ENCODE assay signal across 8 mouse cellular contexts in the genomic region with DNA sequence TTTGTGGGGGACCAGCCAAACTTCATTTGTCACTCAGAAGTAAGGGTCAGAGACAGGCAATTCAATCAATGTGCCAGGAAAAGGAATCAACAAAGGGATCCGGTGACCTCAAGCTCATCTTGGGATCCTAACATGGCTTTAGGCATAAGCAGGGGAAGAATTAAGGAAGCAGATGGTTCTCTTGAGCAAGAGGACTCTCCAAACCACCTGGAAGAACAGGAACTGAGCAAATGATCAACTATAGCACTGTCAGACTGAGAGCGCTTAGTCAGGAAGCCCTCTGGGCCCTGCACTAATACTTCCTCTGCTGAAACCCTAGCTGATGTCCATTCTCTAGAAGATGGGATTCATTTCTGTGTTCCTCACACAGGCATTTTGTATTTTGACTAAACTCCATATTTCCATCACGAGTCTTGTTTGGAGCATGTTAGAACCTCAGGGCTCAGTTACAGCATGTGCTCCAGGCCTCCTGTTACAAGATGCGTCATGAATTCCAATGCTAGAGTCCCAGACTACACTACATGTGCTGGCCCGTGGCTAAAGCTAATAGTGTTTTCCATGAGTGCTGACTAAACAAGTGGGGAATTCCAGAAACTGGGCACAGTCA. TPM values are rescaled to one million over a fixed set of nuclear protein-coding genes. Genes with fewer than 3 reads are reported as not detected.
DNase-seq lines count a peak whose midpoint lies in the region; ATAC-seq and TF ChIP-seq lines count a peak whose summit lies in the region.

No protein-coding gene starts in this region.

- H3K4me2 ChIP-seq in embryonic facial prominence, embryonic 14.5 days (ENCODE audit: low read depth, low read length): no peak overlapping the region
- H3K4me2 ChIP-seq in lung, embryonic 16.5 days (ENCODE audit: low read depth, low read length): peak overlapping the region; percentile 36
- no peak overlapping the region for H3K4me2 ChIP-seq in neural tube, embryonic 15.5 days

- peak; percentile 51 for DNase-seq in embryonic facial prominence, embryonic 14.5 days (ENCODE audit: low spot score)
- DNase-seq in embryonic facial prominence, embryonic 10.5 days (ENCODE audit: low spot score): no peak
- peak; percentile 45 for DNase-seq in heart, postnatal 25 days (ENCODE audit: low spot score)
- no peak for DNase-seq in midbrain, embryonic 10.5 days (ENCODE audit: low spot score)
- no peak for DNase-seq in urinary bladder, adult 2 months (ENCODE audit: low spot score)

- no peak for TF ChIP-seq CTCF in C2C12 (IDR thresholded peaks at IDR 0.05; ENCODE audit: control insufficient read depth, insufficient read depth, insufficient read length)

- no peak overlapping the region for H3K9ac ChIP-seq in embryonic facial prominence, embryonic 14.5 days (ENCODE audit: low read depth, low read length)
- no peak overlapping the region for H3K9ac ChIP-seq in lung, embryonic 16.5 days (ENCODE audit: low read length)
- H3K9ac ChIP-seq in neural tube, embryonic 15.5 days (replicated peaks): no peak overlapping the region

- no peak overlapping the region for H3K4me3 ChIP-seq in embryonic facial prominence, embryonic 14.5 days (ENCODE audit: low read depth, low read length)
- H3K4me3 ChIP-seq in embryonic facial prominence, embryonic 10.5 days: no peak overlapping the region
- no peak overlapping the region for H3K4me3 ChIP-seq in C2C12 (ENCODE audit: insufficient read depth, poor library complexity, severe bottlenecking)
- no peak overlapping the region for H3K4me3 ChIP-seq in lung, embryonic 16.5 days (ENCODE audit: low read length)
- H3K4me3 ChIP-seq in midbrain, embryonic 10.5 days: no peak overlapping the region
- no peak overlapping the region for H3K4me3 ChIP-seq in neural tube, embryonic 15.5 days (replicated peaks)

- H3K27me3 ChIP-seq in embryonic facial prominence, embryonic 14.5 days (replicated peaks; ENCODE audit: control insufficient read depth, insufficient read depth, low read length): no peaks in the 10 kb centered on the region
- H3K27me3 ChIP-seq in embryonic facial prominence, embryonic 10.5 days (replicated peaks; ENCODE audit: low read depth, poor library complexity, severe bottlenecking): no peaks in the 10 kb centered on the region
- no peaks in the 10 kb centered on the region for H3K27me3 ChIP-seq in C2C12 (ENCODE audit: control insufficient read depth, insufficient read depth, insufficient read length)
- no peaks in the 10 kb centered on the region for H3K27me3 ChIP-seq in lung, embryonic 16.5 days (ENCODE audit: control insufficient read depth, insufficient read depth, low read depth, low read length)
- no peaks in the 10 kb centered on the region for H3K27me3 ChIP-seq in midbrain, embryonic 10.5 days (ENCODE audit: low read depth, poor library complexity, severe bottlenecking)
- H3K27me3 ChIP-seq in neural tube, embryonic 15.5 days (replicated peaks): no peaks in the 10 kb centered on the region

- ATAC-seq in embryonic facial prominence, embryonic 14.5 days (ENCODE audit: low read depth): no peak
- peak; percentile 56 for ATAC-seq in lung, embryonic 16.5 days (ENCODE audit: low read depth)
- ATAC-seq in neural tube, embryonic 15.5 days (ENCODE audit: low FRiP score): no peak

- H3ac ChIP-seq in C2C12 (ENCODE audit: control insufficient read depth, insufficient read length, low read depth): no peak overlapping the region

- no peaks in the 10 kb centered on the region for H3K36me3 ChIP-seq in embryonic facial prominence, embryonic 14.5 days (ENCODE audit: control insufficient read depth, insufficient read depth, low read length)
- H3K36me3 ChIP-seq in embryonic facial prominence, embryonic 10.5 days (replicated peaks): no peaks in the 10 kb centered on the region
- no peaks in the 10 kb centered on the region for H3K36me3 ChIP-seq in C2C12 (ENCODE audit: control insufficient read depth, insufficient read depth)
- no peaks in the 10 kb centered on the region for H3K36me3 ChIP-seq in lung, embryonic 16.5 days (ENCODE audit: control insufficient read depth, insufficient read depth, low read length)
- no peaks in the 10 kb centered on the region for H3K36me3 ChIP-seq in midbrain, embryonic 10.5 days
- no peaks in the 10 kb centered on the region for H3K36me3 ChIP-seq in neural tube, embryonic 15.5 days

- H3K79me2 ChIP-seq in C2C12 (ENCODE audit: control insufficient read depth, insufficient read depth): no peaks in the 10 kb centered on the region

- H3K4me1 ChIP-seq in embryonic facial prominence, embryonic 14.5 days (ENCODE audit: control insufficient read depth, insufficient read depth, low read length): 0 out of 2 replicates have a peak, but pooled peaks cover 7% of the 10 kb centered on the region
- peaks cover 7% of the 10 kb centered on the region for H3K4me1 ChIP-seq in embryonic facial prominence, embryonic 10.5 days
- H3K4me1 ChIP-seq in lung, embryonic 16.5 days (replicated peaks; ENCODE audit: control insufficient read depth, insufficient read depth, low read length): peaks cover 14% of the 10 kb centered on the region; the same call in 1 of the 2 replicates
- peaks cover 6% of the 10 kb centered on the region for H3K4me1 ChIP-seq in midbrain, embryonic 10.5 days
- peaks cover 5% of the 10 kb centered on the region; the same call in 1 of the 2 replicates for H3K4me1 ChIP-seq in neural tube, embryonic 15.5 days

- H3K27ac ChIP-seq in embryonic facial prominence, embryonic 14.5 days (replicated peaks; ENCODE audit: low read depth, low read length): peak overlapping the region; percentile 10; the same call in 1 of the 2 replicates
- H3K27ac ChIP-seq in embryonic facial prominence, embryonic 10.5 days (replicated peaks): no peak overlapping the region
- peak overlapping the region; percentile 71 for H3K27ac ChIP-seq in lung, embryonic 16.5 days (ENCODE audit: low read length)
- H3K27ac ChIP-seq in midbrain, embryonic 10.5 days (replicated peaks): no peak overlapping the region
- no peak overlapping the region for H3K27ac ChIP-seq in neural tube, embryonic 15.5 days (replicated peaks)

- intact Hi-C loops in heart, postnatal 25 days (cut with DNase I): no loop called here

- 76% methylated on average over 5 of the region's 5 CpGs for WGBS in embryonic facial prominence, embryonic 14.5 days
- 85% methylated on average over 5 of the region's 5 CpGs for WGBS in embryonic facial prominence, embryonic 10.5 days
- whole genome bisulfite sequencing in lung, embryonic 16.5 days: 64% methylated on average over 5 of the region's 5 CpGs
- WGBS in midbrain, embryonic 10.5 days: 91% methylated on average over 5 of the region's 5 CpGs
- 89% methylated on average over 5 of the region's 5 CpGs for WGBS in neural tube, embryonic 15.5 days

- H3K79me3 ChIP-seq in C2C12 (ENCODE audit: low read depth): no peaks in the 10 kb centered on the region

- H3K9me3 ChIP-seq in embryonic facial prominence, embryonic 14.5 days (ENCODE audit: control insufficient read depth, low read length): no peaks in the 10 kb centered on the region
- H3K9me3 ChIP-seq in embryonic facial prominence, embryonic 10.5 days: no peaks in the 10 kb centered on the region
- H3K9me3 ChIP-seq in lung, embryonic 16.5 days (ENCODE audit: control insufficient read depth, low read length): no peaks in the 10 kb centered on the region
- H3K9me3 ChIP-seq in midbrain, embryonic 10.5 days (replicated peaks): no peaks in the 10 kb centered on the region
- H3K9me3 ChIP-seq in neural tube, embryonic 15.5 days (replicated peaks): no peaks in the 10 kb centered on the region

TF ChIP-seq in C2C12, 6 proteins besides CTCF, POLR2A, EP300 and RAD21:
- TF ChIP-seq MAX (IDR thresholded peaks at IDR 0.05) (peak; percentile 98), FOSL1 (IDR thresholded peaks at IDR 0.05; ENCODE audit: insufficient read depth, low read length, poor library complexity, severe bottlenecking) (no peak), USF1 (IDR thresholded peaks at IDR 0.05; ENCODE audit: low read depth) (peak; percentile 36), CEBPB (IDR thresholded peaks at IDR 0.05; ENCODE audit: low read depth) (no peak)

RNA-seq across cellular contexts. Expression of a gene that starts 39.3 kb away (rescaled TPM):
- 0.18 and 0.35 TPM in 2 replicates for polyA plus RNA-seq in embryonic facial prominence, embryonic 14.5 days (2014; fragmentation: Nextera tagmentation; extraction: Ambion mirVana)
- not detected in 2 replicates for polyA plus RNA-seq in embryonic facial prominence, embryonic 10.5 days (2016; fragmentation: Nextera tagmentation; extraction: Ambion mirVana)
- not detected for polyA plus RNA-seq in C2C12 (2012; fragmentation: generic; extraction: Trizol)
- total RNA-seq in heart, postnatal 25 days (2021): under 1 TPM in 1 of 2 experiments, not detected in 1; 0.34 TPM
- 0.09 and 0.18 TPM in 2 replicates for polyA plus RNA-seq in lung, embryonic 16.5 days (2015; fragmentation: Nextera tagmentation; extraction: Ambion mirVana)
- polyA plus RNA-seq in midbrain, embryonic 10.5 days (2016; fragmentation: Nextera tagmentation; extraction: Ambion mirVana): 0.10 and 0.17 TPM in 2 replicates
- polyA plus RNA-seq in urinary bladder, adult 2 months (2012; rRNA removed): 0.32 and 0.49 TPM in 2 replicates
- polyA plus RNA-seq in neural tube, embryonic 15.5 days (2015; fragmentation: Nextera tagmentation; extraction: Ambion mirVana): 0.09 and 0.47 TPM in 2 replicates

RNA-seq across cellular contexts. Expression of a gene that starts 55.5 kb away (rescaled TPM):
- polyA plus RNA-seq in embryonic facial prominence, embryonic 14.5 days (2014; fragmentation: Nextera tagmentation; extraction: Ambion mirVana): 0.51 and 0.97 TPM in 2 replicates
- polyA plus RNA-seq in embryonic facial prominence, embryonic 10.5 days (2016; fragmentation: Nextera tagmentation; extraction: Ambion mirVana): not detected in 2 replicates
- 8.0 TPM for polyA plus RNA-seq in C2C12 (2012; fragmentation: generic; extraction: Trizol)
- 10 to 100 TPM; 36.3 to 40.3 TPM for total RNA-seq in heart, postnatal 25 days (2021)
- polyA plus RNA-seq in lung, embryonic 16.5 days (2015; fragmentation: Nextera tagmentation; extraction: Ambion mirVana): 2.0 and 2.3 TPM in 2 replicates
- polyA plus RNA-seq in midbrain, embryonic 10.5 days (2016; fragmentation: Nextera tagmentation; extraction: Ambion mirVana): not detected in 2 replicates
- 85.0 and 92.0 TPM in 2 replicates for polyA plus RNA-seq in urinary bladder, adult 2 months (2012; rRNA removed)
- 0.24 and 0.40 TPM in 2 replicates for polyA plus RNA-seq in neural tube, embryonic 15.5 days (2015; fragmentation: Nextera tagmentation; extraction: Ambion mirVana)

Comparison
In these comparisons a context has a peak if more than half of its experiments do, and no peak if none do; other contexts are left out.
1. DNase-seq: peak in embryonic facial prominence, embryonic 14.5 days (single experiment) and heart, postnatal 25 days (single experiment); none in embryonic facial prominence, embryonic 10.5 days (single experiment), midbrain, embryonic 10.5 days (single experiment) and urinary bladder, adult 2 months (single experiment).
2. H3K27ac ChIP-seq: peak in embryonic facial prominence, embryonic 14.5 days (single experiment) and lung, embryonic 16.5 days (single experiment); none in embryonic facial prominence, embryonic 10.5 days (single experiment), midbrain, embryonic 10.5 days (single experiment) and neural tube, embryonic 15.5 days (single experiment).